Mouse (Mus musculus) cerebellum, adult 2 months (tissue): ENCODE data around the gene Ptk6. TPM values are rescaled to one million over a fixed set of nuclear protein-coding genes. Genes with fewer than 3 reads are reported as not detected.

Experiments
- DNase-seq, 2 experiments: peaks; one replicate each; pipeline ENCODE4 v3.0.0; 2021
- H3K27ac ChIP-seq: fragments of 200-500 bp; 2 replicates; pipeline ENCODE4 v1.5.1; 2012; ENCODE audit warnings: low read length, control low read depth, inconsistent platforms; ENCODE audit not compliant: insufficient read depth
- H3K27me3 ChIP-seq: fragments of 200-500 bp; 2 replicates; pipeline ENCODE4 v1.6.1; 2012; ENCODE audit warnings: inconsistent platforms, mild to moderate bottlenecking, low read length, moderate library complexity; ENCODE audit not compliant: control insufficient read depth, insufficient read depth
- H3K4me1 ChIP-seq: fragments of 200-500 bp; 2 replicates; pipeline ENCODE4 v1.6.1; 2011; ENCODE audit warnings: low read length; ENCODE audit not compliant: control insufficient read depth, insufficient read depth
- H3K4me3 ChIP-seq: fragments of 200-500 bp; replicated peaks from 2 replicates; pipeline ENCODE3; 2011; ENCODE audit warnings: mild to moderate bottlenecking, low read depth, low read length, control low read depth; ENCODE audit not compliant: insufficient read depth
- CTCF ChIP-seq: fragments of 200-500 bp; IDR thresholded peaks from 2 replicates; pipeline ENCODE4 v1.5.1; 2011; ENCODE audit warnings: low read depth, mild to moderate bottlenecking, control low read depth, low read length, moderate library complexity, borderline replicate concordance; ENCODE audit not compliant: insufficient read depth
- POLR2A ChIP-seq: fragments of 200-500 bp; IDR thresholded peaks from 2 replicates; pipeline ENCODE4 v1.6.1; 2011; ENCODE audit warnings: low read length, control low read depth, borderline replicate concordance; ENCODE audit not compliant: insufficient read depth
- WGBS: fragments of 180-500 bp; shearing (Covaris S2); methylation state at CpG from one replicate; pipeline ENCODE4 v1.1.7; 2018; 5-methylcytosine and 5-hydroxymethylcytosine counted together
- polyA plus RNA-seq: library from polyadenylated mRNA; depleted of rRNA; stranded (reverse); fragments of >200 nt; gene quantifications from 2 replicates; pipeline ENCODE4 v1.2.3, GENCODE M21; 2012

Gene Ptk6
- polyA plus RNA-seq, 1 experiment = 0.07 TPM

DNA sequence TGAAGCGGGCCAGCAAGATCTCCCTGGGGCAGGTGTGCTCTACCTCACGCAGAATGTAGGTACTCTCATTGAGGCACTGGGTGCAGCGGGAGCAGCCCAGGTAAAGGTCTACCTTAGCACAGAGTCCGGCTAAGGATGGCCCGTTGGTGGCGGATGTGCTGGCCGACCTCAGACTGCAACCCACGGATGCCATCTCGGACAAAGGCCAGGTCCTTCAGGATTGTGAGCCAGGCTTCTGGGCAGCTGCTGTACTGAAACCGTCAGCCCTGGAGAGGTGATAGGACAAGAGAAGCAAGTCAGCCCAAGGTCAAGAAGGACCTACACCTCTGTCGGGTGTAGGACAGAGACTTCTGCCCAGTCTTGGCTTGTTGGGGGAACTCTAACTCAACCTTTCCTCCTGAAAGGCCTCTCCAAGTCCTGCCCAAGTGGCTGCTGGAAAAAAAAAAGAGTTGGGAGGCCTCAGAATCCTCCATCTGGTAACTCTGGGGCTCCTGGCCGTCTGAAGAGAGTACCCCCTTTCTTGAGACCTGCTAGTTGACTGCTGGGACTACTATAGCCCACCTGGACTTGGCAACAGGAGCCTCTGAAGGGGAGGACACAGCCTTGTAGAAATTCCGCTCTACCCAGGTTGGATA is 38.3 kb upstream of the Ptk6 start:
- TF ChIP-seq POLR2A (no peak), CTCF (no peak)
- WGBS = 92% methylated on average over 13 of the region's 13 CpGs
- DNase-seq = no peak
- Histone ChIP-seq H3K4me1 (no peaks in the 10 kb centered on the region), H3K4me3 (no peak overlapping the region), H3K27me3 (no peaks in the 10 kb centered on the region), H3K27ac (no peak overlapping the region)

GRCm38 (mm10) chr2:181239261-181239660 is 36.7 kb upstream of the Ptk6 start:
- WGBS = 95% methylated on average over 9 of the region's 9 CpGs
- Histone ChIP-seq H3K27me3 (no peaks in the 10 kb centered on the region), H3K4me1 (no peaks in the 10 kb centered on the region), H3K27ac (no peak overlapping the region), H3K4me3 (no peak overlapping the region)
- TF ChIP-seq POLR2A = no peak
- no peak for TF ChIP-seq CTCF
- no peak for DNase-seq

DNA sequence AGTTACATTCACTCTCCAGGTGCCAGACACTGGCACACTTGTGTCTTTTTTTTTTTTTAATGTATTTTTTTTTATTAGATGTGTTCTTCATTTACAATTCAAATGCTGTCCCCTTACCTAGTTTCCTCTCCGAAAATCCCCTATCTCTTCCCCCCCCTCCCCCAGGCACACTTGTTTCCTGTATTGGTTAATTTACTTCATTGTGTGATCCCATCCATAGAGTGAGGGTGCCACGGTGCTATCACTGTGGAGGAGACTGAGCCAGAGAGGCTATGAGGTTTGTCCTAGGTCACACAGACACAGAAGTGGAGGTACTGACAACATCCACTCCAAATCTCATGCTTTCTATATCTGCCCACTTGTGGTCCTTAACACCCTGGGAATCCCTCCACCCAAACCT is 36.3 kb upstream of the Ptk6 start:
- WGBS = 74% methylated on average over 2 of the region's 2 CpGs
- H3K27ac ChIP-seq = no peak overlapping the region
- H3K27me3 ChIP-seq = no peaks in the 10 kb centered on the region
- no peak overlapping the region for H3K4me3 ChIP-seq
- H3K4me1 ChIP-seq = no peaks in the 10 kb centered on the region
- TF ChIP-seq CTCF (no peak), POLR2A (no peak)
- no peak for DNase-seq

DNA sequence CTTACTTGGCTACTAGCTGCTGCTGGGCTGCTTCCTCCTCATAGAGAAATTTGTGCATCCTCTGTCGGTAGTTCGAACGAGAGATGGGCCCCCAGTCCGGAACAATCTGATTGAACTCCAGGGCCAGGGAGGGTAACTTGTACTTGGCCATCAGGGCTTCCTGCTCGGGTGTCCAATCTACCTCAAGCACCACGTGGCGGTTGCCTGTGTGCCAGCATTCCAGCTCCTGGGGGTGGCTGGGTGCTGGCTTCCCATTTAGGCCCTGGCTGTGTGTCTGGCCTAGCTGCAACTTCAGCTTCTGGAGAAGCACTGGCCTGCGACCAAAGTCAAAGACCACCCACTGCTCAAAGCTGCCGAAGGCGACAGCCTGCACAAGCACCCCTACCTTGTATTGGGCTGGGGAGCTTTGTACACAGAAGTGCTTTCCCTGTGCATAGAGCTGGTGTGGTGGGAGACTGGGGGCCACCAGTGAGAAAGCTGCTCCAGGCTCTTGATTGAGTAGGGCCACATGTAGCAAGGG is 35.6 kb upstream of the Ptk6 start:
- H3K4me1 ChIP-seq = no peaks in the 10 kb centered on the region
- H3K27me3 ChIP-seq = no peaks in the 10 kb centered on the region
- WGBS = 29% methylated on average over 10 of the region's 10 CpGs
- TF ChIP-seq CTCF = no peak
- H3K4me3 ChIP-seq = no peak overlapping the region
- H3K27ac ChIP-seq = no peak overlapping the region
- no peak for DNase-seq

- TF ChIP-seq CTCF = no peak
- TF ChIP-seq POLR2A = no peak
- no peak for DNase-seq
- no peaks in the 10 kb centered on the region for H3K4me1 ChIP-seq
- H3K4me3 ChIP-seq = no peak overlapping the region
- H3K27ac ChIP-seq = no peak overlapping the region
- 87% methylated on average over 17 of the region's 17 CpGs for WGBS
- H3K27me3 ChIP-seq = no peaks in the 10 kb centered on the region
Observed at GRCm38 (mm10) chr2:181237251-181238014, 34.8 kb upstream of the Ptk6 start.

DNA sequence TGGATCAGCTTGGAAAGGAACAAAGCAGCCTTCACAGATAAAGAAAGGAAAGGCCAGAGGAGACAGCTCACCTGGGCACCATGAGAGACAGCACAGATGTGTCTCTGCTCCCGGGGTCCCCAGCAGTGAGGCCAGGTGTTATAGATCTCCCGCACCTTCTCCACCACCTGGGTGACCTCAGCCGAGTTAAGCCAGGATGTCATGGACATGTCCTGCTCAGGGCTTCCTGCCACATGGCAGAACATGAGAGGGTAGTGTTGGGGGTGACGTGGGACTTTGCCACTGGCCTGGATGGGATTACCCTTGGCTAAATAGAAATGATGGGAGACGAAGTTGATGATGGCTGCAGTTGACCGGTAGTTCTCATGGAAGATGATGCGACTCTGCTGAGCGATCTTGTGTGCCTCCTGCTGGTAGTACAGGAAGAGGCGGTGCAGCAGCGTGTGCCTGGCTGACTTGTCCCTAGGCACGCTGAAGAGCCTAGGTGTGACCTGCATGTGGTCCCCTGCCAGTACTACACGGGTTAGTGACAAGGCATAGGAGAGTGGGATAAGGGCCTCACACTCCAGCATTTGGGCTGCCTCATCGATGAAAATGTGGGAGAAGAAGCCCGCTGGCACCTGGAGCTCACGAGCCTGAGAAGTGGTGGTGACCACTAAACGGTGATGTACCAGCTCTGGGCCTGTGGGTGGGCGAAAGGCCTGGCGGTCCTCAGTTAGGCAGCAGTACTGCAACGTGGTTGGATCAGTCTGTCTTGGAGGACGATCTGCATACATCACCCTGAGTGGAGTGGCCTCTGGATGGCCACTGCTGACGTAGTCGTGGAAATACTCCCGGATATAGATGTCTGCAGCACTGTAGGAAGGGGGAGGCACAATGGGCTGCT is 33.3 kb upstream of the Ptk6 start:
- no peak for TF ChIP-seq CTCF
- TF ChIP-seq POLR2A = no peak
- Histone ChIP-seq H3K4me3 (no peak overlapping the region), H3K27me3 (no peaks in the 10 kb centered on the region), H3K27ac (no peak overlapping the region), H3K4me1 (no peaks in the 10 kb centered on the region; the same call in 1 of the 2 replicates)
- DNase-seq = no peak
- WGBS = 82% methylated on average over 23 of the region's 23 CpGs

- H3K4me1 ChIP-seq = no peaks in the 10 kb centered on the region; the same call in 1 of the 2 replicates
- TF ChIP-seq POLR2A = no peak
- TF ChIP-seq CTCF = no peak
- DNase-seq = no peak
- H3K27me3 ChIP-seq = no peaks in the 10 kb centered on the region
- H3K4me3 ChIP-seq = no peak overlapping the region
- no peak overlapping the region for H3K27ac ChIP-seq
- 87% methylated on average over 11 of the region's 11 CpGs for WGBS
Observed at GRCm38 (mm10) chr2:181234680-181235079, 32.1 kb upstream of the Ptk6 start.

DNA sequence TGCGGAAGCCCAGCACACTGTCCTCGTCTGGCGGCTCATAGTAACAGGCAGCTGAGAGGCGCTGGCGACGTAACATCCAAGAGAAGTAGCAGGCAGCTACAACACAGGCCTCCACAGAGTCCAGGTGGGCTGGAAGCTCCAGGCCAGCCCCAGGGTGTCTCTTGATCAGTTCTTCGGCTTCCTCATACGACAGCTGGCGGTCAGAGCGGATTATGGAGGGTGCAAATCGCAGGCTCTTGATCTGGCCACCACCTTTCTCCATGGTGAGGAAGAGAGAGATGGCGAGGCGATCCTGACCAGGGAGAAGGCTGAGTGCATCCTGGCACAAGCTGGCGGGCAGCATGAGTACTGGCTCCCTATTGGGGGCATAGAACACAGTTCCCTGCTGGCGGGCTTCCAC is 30.9 kb upstream of the Ptk6 start:
- 74% methylated on average over 15 of the region's 15 CpGs for WGBS
- TF ChIP-seq POLR2A (no peak), CTCF (no peak)

More for the DNA sequence above, 30.9 kb upstream of the Ptk6 start:
- DNase-seq = no peak
- H3K4me1 ChIP-seq = no peaks in the 10 kb centered on the region; the same call in 1 of the 2 replicates
- H3K27ac ChIP-seq = no peak overlapping the region
- no peaks in the 10 kb centered on the region for H3K27me3 ChIP-seq
- no peak overlapping the region for H3K4me3 ChIP-seq
